Mouse (Mus musculus) embryonic facial prominence, embryonic 15.5 days (tissue): Measurements from ENCODE around the gene Tinf2. TPM values are rescaled to one million over a fixed set of nuclear protein-coding genes. Genes with fewer than 3 reads are reported as not detected.

Experiments
- ATAC-seq: fragments of 200-750 bp; cut with Nextera tagmentation; 2 replicates; pipeline ENCODE4 v1.8.0; 2017; ENCODE audit warnings: low read depth, moderate TSS enrichment; ENCODE audit not compliant: insufficient number of reproducible peaks, low FRiP score, low TSS enrichment
- H3K27ac ChIP-seq: fragments of 300-500 bp; sonication (generic); replicated peaks from 2 replicates; pipeline ENCODE4 v1.5.1; 2015; ENCODE audit warnings: mild to moderate bottlenecking, inconsistent platforms
- H3K27me3 ChIP-seq: fragments of 300-500 bp; sonication (generic); 2 replicates; pipeline ENCODE4 v1.6.1; 2015; ENCODE audit warnings: inconsistent platforms
- H3K36me3 ChIP-seq: fragments of 300-500 bp; sonication (generic); 2 replicates; pipeline ENCODE4 v1.6.1; 2015; ENCODE audit warnings: mild to moderate bottlenecking, inconsistent platforms
- H3K4me1 ChIP-seq: fragments of 300-500 bp; sonication (generic); 2 replicates; pipeline ENCODE4 v1.6.1; 2015; ENCODE audit warnings: inconsistent platforms
- H3K4me2 ChIP-seq: fragments of 300-500 bp; sonication (generic); replicated peaks from 2 replicates; pipeline ENCODE4 v1.6.1; 2015; ENCODE audit warnings: mild to moderate bottlenecking, inconsistent platforms
- H3K4me3 ChIP-seq: fragments of 300-500 bp; sonication (generic); replicated peaks from 2 replicates; pipeline ENCODE4 v1.5.1; 2015; ENCODE audit warnings: mild to moderate bottlenecking, inconsistent platforms
- H3K9ac ChIP-seq: fragments of 300-500 bp; sonication (generic); 2 replicates; pipeline ENCODE4 v1.6.1; 2015; ENCODE audit warnings: inconsistent platforms
- H3K9me3 ChIP-seq: fragments of 300-500 bp; sonication (generic); replicated peaks from 2 replicates; pipeline ENCODE4 v1.6.1; 2016; ENCODE audit warnings: inconsistent platforms
- WGBS: fragments of 180-500 bp; shearing (Covaris S2); methylation state at CpG from one replicate; pipeline ENCODE4 v1.1.7; 2015; 5-methylcytosine and 5-hydroxymethylcytosine counted together
- polyA plus RNA-seq: library from polyadenylated mRNA; unstranded; fragments of >200 nt; fragmentation: Nextera tagmentation; extraction: Ambion mirVana; gene quantifications from 2 replicates; pipeline ENCODE4 v1.2.1, GENCODE M21; 2015

The Tinf2 gene
- polyA plus RNA-seq, 1 experiment from 2014 or later = 34.0 TPM

- Histone ChIP-seq H3K9ac (no peak overlapping the region), H3K36me3 (peaks cover 36% of the 10 kb centered on the region), H3K4me1 (peaks cover 16% of the 10 kb centered on the region; the same call in 1 of the 2 replicates), H3K9me3 (no peaks in the 10 kb centered on the region), H3K4me3 (peak overlapping the region; percentile 93; the same call in 1 of the 2 replicates), H3K27ac (no peak overlapping the region), H3K27me3 (no peaks in the 10 kb centered on the region), H3K4me2 (no peak overlapping the region)
- ATAC-seq = no peak
- WGBS = 88% methylated on average over 12 of the region's 12 CpGs
Measured at GRCm38 (mm10) chr14:55720666-55721065, 39.0 kb upstream of the Tinf2 start.

DNA sequence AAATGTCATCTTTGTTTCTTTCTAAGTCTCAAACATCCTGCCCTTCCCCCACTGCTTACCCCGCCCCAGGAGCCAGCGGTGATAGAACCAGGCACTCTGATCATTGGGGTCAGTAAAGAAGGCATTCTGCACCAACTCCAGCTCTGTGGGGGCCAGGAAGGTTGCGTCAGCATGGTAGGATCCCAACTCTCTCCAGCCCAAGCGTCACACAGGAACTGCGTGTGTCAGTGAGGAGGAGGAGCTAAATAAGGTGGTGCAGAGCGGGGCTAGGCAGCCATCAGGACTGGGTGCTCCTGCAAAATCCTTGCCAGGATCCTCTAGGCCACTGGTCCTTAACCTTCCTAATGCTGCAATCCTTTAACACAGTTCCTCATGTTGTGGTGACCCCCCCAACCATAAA is 38.1 kb upstream of the Tinf2 start:
- no peak for ATAC-seq
- H3K4me3 ChIP-seq = no peak overlapping the region
- WGBS = 91% methylated on average over 6 of the region's 6 CpGs

GRCm38 (mm10) chr14:55716884-55717283 is 35.3 kb upstream of the Tinf2 start:
- Histone ChIP-seq H3K4me3 (no peak overlapping the region), H3K4me2 (no peak overlapping the region), H3K9ac (no peak overlapping the region), H3K4me1 (peaks cover 28% of the 10 kb centered on the region), H3K36me3 (peaks cover 36% of the 10 kb centered on the region), H3K9me3 (no peaks in the 10 kb centered on the region), H3K27ac (no peak overlapping the region), H3K27me3 (peaks cover 10% of the 10 kb centered on the region; the same call in 1 of the 2 replicates)
- no peak for ATAC-seq
- WGBS = 43% methylated on average over 8 of the region's 8 CpGs

More for the DNA sequence above, 38.1 kb upstream of the Tinf2 start:
- H3K27me3 ChIP-seq = no peaks in the 10 kb centered on the region
- no peak overlapping the region for H3K4me2 ChIP-seq
- peaks cover 19% of the 10 kb centered on the region for H3K4me1 ChIP-seq
- H3K9ac ChIP-seq = no peak overlapping the region
- H3K36me3 ChIP-seq = peaks cover 36% of the 10 kb centered on the region
- H3K9me3 ChIP-seq = no peaks in the 10 kb centered on the region
- H3K27ac ChIP-seq = no peak overlapping the region

GRCm38 (mm10) chr14:55716271-55716670 is 34.7 kb upstream of the Tinf2 start:
- Histone ChIP-seq H3K27me3 (peaks cover 10% of the 10 kb centered on the region; the same call in 1 of the 2 replicates), H3K4me1 (peaks cover 24% of the 10 kb centered on the region), H3K36me3 (peaks cover 36% of the 10 kb centered on the region), H3K27ac (no peak overlapping the region), H3K4me2 (no peak overlapping the region), H3K4me3 (no peak overlapping the region), H3K9me3 (no peaks in the 10 kb centered on the region), H3K9ac (no peak overlapping the region)
- 86% methylated on average over 6 of the region's 6 CpGs for WGBS
- ATAC-seq = no peak

GRCm38 (mm10) chr14:55714893-55715292 is 33.3 kb upstream of the Tinf2 start:
- H3K4me3 ChIP-seq = no peak overlapping the region
- H3K36me3 ChIP-seq = peaks cover 33% of the 10 kb centered on the region
- no peak overlapping the region for H3K9ac ChIP-seq
- no peak overlapping the region for H3K4me2 ChIP-seq
- peaks cover 10% of the 10 kb centered on the region; the same call in 1 of the 2 replicates for H3K27me3 ChIP-seq
- H3K9me3 ChIP-seq = no peaks in the 10 kb centered on the region
- peaks cover 19% of the 10 kb centered on the region for H3K4me1 ChIP-seq
- no peak for ATAC-seq
- H3K27ac ChIP-seq = peak overlapping the region; percentile 58
- WGBS = 23% methylated on average over 6 of the region's 6 CpGs

DNA sequence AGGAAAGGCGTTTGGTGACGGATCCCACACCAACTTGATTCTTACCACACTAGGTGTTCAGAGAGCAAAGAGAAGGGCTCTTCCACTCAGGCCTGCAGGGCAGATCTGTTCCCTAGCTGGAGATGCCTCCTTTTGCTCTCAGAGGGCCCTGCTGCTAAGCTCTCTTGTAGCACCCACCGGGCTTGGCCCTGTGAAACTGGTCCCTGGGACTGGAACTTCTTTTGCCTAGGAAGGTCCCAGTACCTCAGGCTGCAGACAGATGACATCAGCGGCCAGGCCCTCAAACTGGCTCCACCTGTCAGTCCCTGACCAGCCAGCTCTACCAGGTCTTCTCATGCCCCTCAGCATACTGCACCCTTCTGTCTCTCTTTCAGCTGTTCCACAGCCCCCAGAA is 32.1 kb upstream of the Tinf2 start, which contains the start of gene Tgm1:
TSS of gene Tgm1 (minus strand) at position 198 of the 394 bp plus-strand sequence.
- peak within 1 kb of the TSS; percentile 74 for H3K27ac ChIP-seq
- no peak within 1 kb of the TSS; the same call in 1 of the 2 replicates for H3K9ac ChIP-seq
- H3K27me3 ChIP-seq = peaks cover 10% of the 10 kb centered on the region; the same call in 1 of the 2 replicates
- no peak for ATAC-seq
- peaks cover 19% of the 10 kb centered on the region for H3K4me1 ChIP-seq
- 24% methylated on average over 4 of the region's 4 CpGs for WGBS
- H3K4me2 ChIP-seq = peak within 1 kb of the TSS; percentile 41
- H3K36me3 ChIP-seq = peaks cover 22% of the 10 kb centered on the region
- peak within 1 kb of the TSS; percentile 23 for H3K4me3 ChIP-seq
- no peaks in the 10 kb centered on the region for H3K9me3 ChIP-seq

- ATAC-seq = no peak
- Histone ChIP-seq H3K4me1 (peaks cover 19% of the 10 kb centered on the region), H3K36me3 (peaks cover 16% of the 10 kb centered on the region), H3K27ac (peak overlapping the region; percentile 74), H3K27me3 (peaks cover 10% of the 10 kb centered on the region; the same call in 1 of the 2 replicates), H3K4me2 (peak overlapping the region; percentile 41), H3K9me3 (no peaks in the 10 kb centered on the region), H3K9ac (no peak overlapping the region; the same call in 1 of the 2 replicates), H3K4me3 (peak overlapping the region; percentile 23)
- WGBS = 14% methylated on average over 25 of the region's 25 CpGs
Measured at GRCm38 (mm10) chr14:55713007-55713728, 31.5 kb upstream of the Tinf2 start.

- Histone ChIP-seq H3K4me3 (0 out of 2 replicates have a peak overlapping the region, but pooled peaks have one; percentile 7), H3K36me3 (peaks cover 6% of the 10 kb centered on the region), H3K27me3 (peaks cover 10% of the 10 kb centered on the region; the same call in 1 of the 2 replicates), H3K4me2 (no peak overlapping the region), H3K27ac (no peak overlapping the region), H3K9ac (no peak overlapping the region), H3K9me3 (no peaks in the 10 kb centered on the region), H3K4me1 (peaks cover 19% of the 10 kb centered on the region)
- ATAC-seq = no peak
- 74% methylated on average over 7 of the region's 7 CpGs for WGBS
Measured at GRCm38 (mm10) chr14:55711786-55712185, 30.2 kb upstream of the Tinf2 start.

DNA sequence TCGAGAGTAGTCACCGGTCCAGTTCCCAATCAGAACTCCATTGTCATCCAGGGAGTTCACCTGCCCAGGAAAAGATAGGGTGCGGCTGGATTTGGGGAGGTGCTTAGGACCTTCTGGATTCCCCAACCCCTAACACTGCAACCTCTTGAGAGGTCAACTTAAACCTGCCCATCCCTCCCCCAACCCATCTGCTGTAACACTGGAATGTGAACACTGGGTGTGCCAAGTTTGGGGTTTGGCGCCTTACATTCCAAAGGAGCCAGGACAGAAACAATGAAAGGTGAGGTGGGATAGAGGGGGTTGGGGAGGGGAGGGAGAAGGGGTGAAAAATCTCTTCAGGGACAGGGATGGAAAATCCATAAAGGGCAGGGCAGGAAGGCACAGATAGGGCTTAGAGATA is 27.9 kb upstream of the Tinf2 start:
- no peaks in the 10 kb centered on the region for H3K9me3 ChIP-seq
- H3K27ac ChIP-seq = no peak overlapping the region
- no peak for ATAC-seq
- H3K4me2 ChIP-seq = no peak overlapping the region
- H3K27me3 ChIP-seq = peaks cover 10% of the 10 kb centered on the region; the same call in 1 of the 2 replicates
- peaks cover 13% of the 10 kb centered on the region for H3K4me1 ChIP-seq
- H3K9ac ChIP-seq = no peak overlapping the region
- no peak overlapping the region for H3K4me3 ChIP-seq
- no peaks in the 10 kb centered on the region for H3K36me3 ChIP-seq
- 80% methylated on average over 4 of the region's 4 CpGs for WGBS

DNA sequence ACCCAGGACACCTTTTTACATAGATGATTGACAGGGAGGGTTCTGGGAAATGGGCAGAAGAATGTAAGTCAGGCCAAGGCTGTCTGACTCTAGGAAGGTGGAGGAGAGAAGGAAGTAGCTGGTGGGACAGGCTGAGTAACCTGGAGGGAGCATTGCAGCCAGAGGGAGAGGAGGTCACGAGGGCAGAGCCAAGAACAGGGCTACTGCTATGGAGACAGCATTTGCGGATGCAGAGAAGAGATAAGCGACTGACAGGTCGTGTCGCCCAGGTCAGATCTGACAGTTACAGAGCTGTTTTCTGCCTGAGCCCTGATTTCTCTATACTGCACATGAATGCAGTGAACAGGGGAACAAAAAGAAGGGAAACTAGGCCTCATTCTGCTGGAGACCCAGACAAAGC is 25.8 kb upstream of the Tinf2 start:
- no peak overlapping the region for H3K4me3 ChIP-seq
- H3K4me1 ChIP-seq = no peaks in the 10 kb centered on the region
- no peak overlapping the region for H3K4me2 ChIP-seq
- no peak overlapping the region for H3K27ac ChIP-seq
- H3K27me3 ChIP-seq = peaks cover 2% of the 10 kb centered on the region; the same call in 1 of the 2 replicates
- H3K9me3 ChIP-seq = no peaks in the 10 kb centered on the region
- H3K9ac ChIP-seq = no peak overlapping the region
- no peak for ATAC-seq
- 78% methylated on average over 5 of the region's 5 CpGs for WGBS
- no peaks in the 10 kb centered on the region for H3K36me3 ChIP-seq

GRCm38 (mm10) chr14:55706051-55706600 is 24.5 kb upstream of the Tinf2 start:
- H3K36me3 ChIP-seq = no peaks in the 10 kb centered on the region
- WGBS = 87% methylated on average over 8 of the region's 8 CpGs
- no peaks in the 10 kb centered on the region for H3K27me3 ChIP-seq
- H3K4me2 ChIP-seq = no peak overlapping the region
- ATAC-seq = no peak
- H3K27ac ChIP-seq = no peak overlapping the region
- no peaks in the 10 kb centered on the region for H3K9me3 ChIP-seq
- H3K4me1 ChIP-seq = no peaks in the 10 kb centered on the region
- H3K9ac ChIP-seq = no peak overlapping the region
- no peak overlapping the region for H3K4me3 ChIP-seq
